Mouse (Mus musculus) liver, embryonic 14.5 days (tissue): ENCODE data around the gene Dlg1.

ENCODE experiments used
- CTCF ChIP-seq: IDR thresholded peaks from 2 replicates; pipeline ENCODE4 v1.5.1; 2016; ENCODE audit warnings: antibody characterized with exemption, low read depth, control low read depth
- EP300 ChIP-seq: IDR thresholded peaks from 2 replicates; pipeline ENCODE4 v1.6.1; 2016; ENCODE audit warnings: antibody characterized with exemption, low read depth

DNA sequence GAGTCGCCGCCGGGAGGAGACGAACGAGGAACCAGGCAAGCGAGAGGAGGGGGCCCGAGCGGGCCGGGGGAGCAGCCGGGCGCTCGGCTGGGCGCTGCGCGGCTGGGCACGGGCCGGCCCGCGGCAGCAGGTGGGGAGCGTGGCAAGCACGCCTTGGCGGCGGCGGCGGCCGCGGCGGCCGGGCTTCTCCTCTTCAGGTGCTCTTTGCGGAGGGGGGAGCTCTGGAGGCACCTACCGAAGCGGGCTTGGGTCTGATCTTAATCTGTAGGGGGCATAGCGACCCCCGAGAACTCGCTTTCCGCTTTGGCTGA lies 999 bp downstream of the Dlg1 start:
- TF ChIP-seq CTCF (no peak), EP300 (no peak)
